Mouse (Mus musculus) neural tube, embryonic 13.5 days (tissue): ENCODE data around the gene Ipo11. TPM values are rescaled to one million over a fixed set of nuclear protein-coding genes. Genes with fewer than 3 reads are reported as not detected.

Experiments used
- ATAC-seq: fragments of 200-750 bp; cut with Nextera tagmentation; 2 replicates; pipeline ENCODE4 v1.8.0; 2017; ENCODE audit warnings: low read depth, mild to moderate bottlenecking, moderate TSS enrichment, moderate library complexity
- H3K27ac ChIP-seq: fragments of 300-500 bp; sonication (generic); replicated peaks from 2 replicates; pipeline ENCODE4 v1.5.1; 2015; ENCODE audit warnings: moderate library complexity, mild to moderate bottlenecking, inconsistent platforms
- H3K27me3 ChIP-seq: fragments of 300-500 bp; sonication (generic); 2 replicates; pipeline ENCODE4 v1.6.1; 2015; ENCODE audit warnings: mild to moderate bottlenecking, inconsistent platforms
- H3K36me3 ChIP-seq: fragments of 300-500 bp; sonication (generic); 2 replicates; pipeline ENCODE4 v1.6.1; 2015; ENCODE audit warnings: mild to moderate bottlenecking, inconsistent platforms
- H3K4me1 ChIP-seq: fragments of 300-500 bp; sonication (generic); replicated peaks from 2 replicates; pipeline ENCODE4 v1.6.1; 2015; ENCODE audit warnings: inconsistent platforms
- H3K4me2 ChIP-seq: fragments of 300-500 bp; sonication (generic); 2 replicates; pipeline ENCODE4 v1.6.1; 2015; ENCODE audit warnings: inconsistent platforms, mild to moderate bottlenecking, moderate library complexity
- H3K4me3 ChIP-seq: fragments of 300-500 bp; sonication (generic); 2 replicates; pipeline ENCODE4 v1.5.1; 2015; ENCODE audit warnings: mild to moderate bottlenecking, inconsistent platforms
- H3K9ac ChIP-seq: fragments of 300-500 bp; sonication (generic); 2 replicates; pipeline ENCODE4 v1.6.1; 2015; ENCODE audit warnings: moderate library complexity, mild to moderate bottlenecking, inconsistent platforms
- H3K9me3 ChIP-seq: fragments of 300-500 bp; sonication (generic); 2 replicates; pipeline ENCODE4 v1.6.1; 2016; ENCODE audit warnings: inconsistent platforms
- WGBS: fragments of 180-500 bp; shearing (Covaris S2); methylation state at CpG from one replicate; pipeline ENCODE4 v1.1.7; 2015; 5-methylcytosine and 5-hydroxymethylcytosine counted together
- polyA plus RNA-seq: library from polyadenylated mRNA; unstranded; fragments of >200 nt; fragmentation: Nextera tagmentation; extraction: Ambion mirVana; gene quantifications from 2 replicates; pipeline ENCODE4 v1.2.1, GENCODE M21; 2015

Gene Ipo11
- polyA plus RNA-seq, 1 experiment from 2014 or later, result 32.8 TPM

- Histone ChIP-seq H3K36me3 (no peaks in the 10 kb centered on the region), H3K27ac (no peak overlapping the region)
These were observed 191.6 kb downstream of the Ipo11 start for GRCm38 (mm10) chr13:106745201-106745600.

More at GRCm38 (mm10) chr13:106745201-106745600, 191.6 kb downstream of the Ipo11 start:
- no peak for ATAC-seq
- Histone ChIP-seq H3K9ac (no peak overlapping the region), H3K9me3 (no peaks in the 10 kb centered on the region), H3K4me3 (no peak overlapping the region), H3K4me1 (no peaks in the 10 kb centered on the region), H3K27me3 (no peaks in the 10 kb centered on the region), H3K4me2 (no peak overlapping the region)
- WGBS, result 69% methylated on average over 6 of the region's 6 CpGs

Other genes with a start within 250 kb of the Ipo11 start
- 33.5 and 38.6 TPM in 2 replicates for gene Dimt1, start 10.2 kb upstream of the Ipo11 start, polyA plus RNA-seq
- gene Kif2a, start 85.2 kb upstream of the Ipo11 start, polyA plus RNA-seq, result 45.0 and 57.3 TPM in 2 replicates